Mouse (Mus musculus) large intestine, adult 2 months (tissue): Measurements from ENCODE around the gene Spaca4. TPM values are rescaled to one million over a fixed set of nuclear protein-coding genes. Genes with fewer than 3 reads are reported as not detected.

ENCODE experiments used
- DNase-seq: peaks from one replicate; pipeline ENCODE4 v3.0.0-alpha.2; 2012; ENCODE audit warnings: low read depth, low spot score
- WGBS: fragments of 180-500 bp; shearing (Covaris S2); methylation state at CpG from one replicate; pipeline ENCODE4 v1.1.7; 2018; 5-methylcytosine and 5-hydroxymethylcytosine counted together
- polyA plus RNA-seq: library from polyadenylated mRNA; depleted of rRNA; stranded (reverse); fragments of >200 nt; gene quantifications from 2 replicates; pipeline ENCODE4 v1.2.3, GENCODE M21; 2012; rRNA removed

Gene Spaca4
- polyA plus RNA-seq, 1 experiment = not detected

- no peak for DNase-seq
- 76% methylated on average over 14 of the region's 14 CpGs for WGBS
Observed at GRCm38 (mm10) chr7:45678513-45678912, 47.1 kb downstream of the Spaca4 start.

GRCm38 (mm10) chr7:45677627-45678295 is 47.9 kb downstream of the Spaca4 start:
- 38% methylated on average over 7 of the region's 7 CpGs for whole genome bisulfite sequencing
- no peak for DNase-seq

Other genes with a start within 250 kb of the Spaca4 start
- gene Tulp2, start 243.9 kb downstream of the Spaca4 start, polyA plus RNA-seq = 0.30 TPM in 1 of 2 replicates, not detected in the other
- gene Gm45808, start 239.0 kb downstream of the Spaca4 start, polyA plus RNA-seq = not detected in 2 replicates
- gene Dhdh, start 237.0 kb downstream of the Spaca4 start, polyA plus RNA-seq = 0.45 and 1.4 TPM in 2 replicates
- 384 and 422 TPM in 2 replicates for gene Nucb1, start 215.4 kb downstream of the Spaca4 start, polyA plus RNA-seq
- gene Ppp1r15a, start 199.5 kb downstream of the Spaca4 start, polyA plus RNA-seq = 14.8 and 18.4 TPM in 2 replicates
- gene Plekha4, start 199.5 kb downstream of the Spaca4 start, polyA plus RNA-seq = 4.0 and 4.6 TPM in 2 replicates
- 0.30 and 0.50 TPM in 2 replicates for gene Hsd17b14, start 170.9 kb downstream of the Spaca4 start, polyA plus RNA-seq
- 33.8 and 40.9 TPM in 2 replicates for gene Bcat2, start 155.7 kb downstream of the Spaca4 start, polyA plus RNA-seq
- gene Fgf21, start 110.3 kb downstream of the Spaca4 start, polyA plus RNA-seq = 0.25 and 0.29 TPM in 2 replicates
- gene Fut1, start 108.5 kb downstream of the Spaca4 start, polyA plus RNA-seq = 2.5 and 2.7 TPM in 2 replicates
- 0.07 and 0.25 TPM in 2 replicates for gene Izumo1, start 104.0 kb downstream of the Spaca4 start, polyA plus RNA-seq
- gene Rasip1, start 98.3 kb downstream of the Spaca4 start, polyA plus RNA-seq = 5.0 and 5.3 TPM in 2 replicates
- 0.77 and 1.3 TPM in 2 replicates for gene Mamstr, start 85.8 kb downstream of the Spaca4 start, polyA plus RNA-seq
- 11.6 and 64.5 TPM in 2 replicates for gene Fut2, start 59.4 kb downstream of the Spaca4 start, polyA plus RNA-seq
- gene Ntn5, start 41.8 kb downstream of the Spaca4 start, polyA plus RNA-seq = 0.92 and 4.4 TPM in 2 replicates
- gene Sec1, start 31.4 kb downstream of the Spaca4 start, polyA plus RNA-seq = 0.10 and 0.63 TPM in 2 replicates
- 2.7 and 3.6 TPM in 2 replicates for gene Car11, start 26.0 kb downstream of the Spaca4 start, polyA plus RNA-seq
- gene Dbp, start 20.7 kb downstream of the Spaca4 start, polyA plus RNA-seq = 6.4 and 7.9 TPM in 2 replicates
- 1,707 and 1,915 TPM in 2 replicates for gene Rpl18, start 10.4 kb downstream of the Spaca4 start, polyA plus RNA-seq
- 51.9 and 70.7 TPM in 2 replicates for gene Sphk2, start 7.8 kb downstream of the Spaca4 start, polyA plus RNA-seq
- 106 and 117 TPM in 2 replicates for gene Fam83e, start 4.6 kb downstream of the Spaca4 start, polyA plus RNA-seq
- 0.73 and 2.1 TPM in 2 replicates for gene Lmtk3, start 57.9 kb upstream of the Spaca4 start, polyA plus RNA-seq
- 210 and 303 TPM in 2 replicates for gene Sult2b1, start 58.9 kb upstream of the Spaca4 start, polyA plus RNA-seq
- 39.6 and 49.1 TPM in 2 replicates for gene Cyth2, start 88.8 kb upstream of the Spaca4 start, polyA plus RNA-seq
- gene Kcnj14, start 99.0 kb upstream of the Spaca4 start, polyA plus RNA-seq = 0.33 and 0.48 TPM in 2 replicates
- 15.9 and 17.8 TPM in 2 replicates for gene Grwd1, start 105.1 kb upstream of the Spaca4 start, polyA plus RNA-seq
- 357 and 385 TPM in 2 replicates for gene Kdelr1, start 147.0 kb upstream of the Spaca4 start, polyA plus RNA-seq
- gene Grin2d, start 152.6 kb upstream of the Spaca4 start, polyA plus RNA-seq = 1.1 and 2.6 TPM in 2 replicates
- 0.26 and 0.41 TPM in 2 replicates for gene Syngr4, start 170.9 kb upstream of the Spaca4 start, polyA plus RNA-seq
- gene Tmem143, start 171.1 kb upstream of the Spaca4 start, polyA plus RNA-seq = 28.7 and 33.5 TPM in 2 replicates
- gene Emp3, start 195.6 kb upstream of the Spaca4 start, polyA plus RNA-seq = 66.0 and 74.3 TPM in 2 replicates
- gene Ccdc114, start 198.3 kb upstream of the Spaca4 start, polyA plus RNA-seq = 1.7 and 2.8 TPM in 2 replicates